Mouse (Mus musculus) left cerebral cortex, postnatal 4 days (tissue): ENCODE results near the gene Pak6. TPM values are rescaled to one million over a fixed set of nuclear protein-coding genes. Genes with fewer than 3 reads are reported as not detected.
A peak's percentile ranks its signal among the peaks of the same experiment; 100 is the strongest.

Source experiments
- DNase-seq: peaks from one replicate; pipeline ENCODE4 v3.0.0-alpha.2; 2022
- intact Hi-C: fragments of 180-260 bp; cut with DNase I; formaldehyde crosslinking; loops from one replicate; pipeline ENCODE4 v1.15.1; 2025
- total RNA-seq, 2 experiments: library from RNA; stranded (reverse); gene quantifications; 2 replicates each; pipeline ENCODE4 v1.2.3; 2021

The Pak6 gene
- total RNA-seq, 2 experiments from 2014 or later = 142 to 154 TPM

- DNase-seq = no peak
- intact Hi-C loops = no loop called here
Measured at GRCm38 (mm10) chr2:118723693-118724486, 60.8 kb downstream of the Pak6 start.

- no peak for DNase-seq
- intact Hi-C loops = no loop called here
Measured at GRCm38 (mm10) chr2:118725511-118725910, 62.4 kb downstream of the Pak6 start.

GRCm38 (mm10) chr2:118726873-118727272 is 63.8 kb downstream of the Pak6 start:
- DNase-seq = no peak
- intact Hi-C loops = no loop called here

- intact Hi-C loops = no loop called here
- DNase-seq = no peak
Measured at GRCm38 (mm10) chr2:118727911-118728310, 64.8 kb downstream of the Pak6 start.

GRCm38 (mm10) chr2:118728337-118728736 is 65.2 kb downstream of the Pak6 start, which contains the start of gene Plcb2:
Gene Plcb2 (minus strand): TSS chr2:118728438.
- intact Hi-C loops = no loop called here

GRCm38 (mm10) chr2:118729194-118729593 is 66.1 kb downstream of the Pak6 start:
- intact Hi-C loops = no loop called here

More at GRCm38 (mm10) chr2:118728337-118728736, 65.2 kb downstream of the Pak6 start, which contains the start of gene Plcb2:
- DNase-seq = no peak

GRCm38 (mm10) chr2:118729816-118730621 is 66.9 kb downstream of the Pak6 start:
- intact Hi-C loops = no loop called here
- DNase-seq = no peak

More at GRCm38 (mm10) chr2:118729194-118729593, 66.1 kb downstream of the Pak6 start:
- no peak for DNase-seq

- intact Hi-C loops = no loop called here
- DNase-seq = peak; percentile 59
Measured at GRCm38 (mm10) chr2:118730622-118730915, 67.5 kb downstream of the Pak6 start.

GRCm38 (mm10) chr2:118731981-118732380 is 68.9 kb downstream of the Pak6 start:
- intact Hi-C loops = no loop called here
- DNase-seq = no peak

- DNase-seq = peak; percentile 34
- intact Hi-C loops = no loop called here
Measured at GRCm38 (mm10) chr2:118733341-118733740, 70.2 kb downstream of the Pak6 start.

GRCm38 (mm10) chr2:118740341-118740740 is 77.2 kb downstream of the Pak6 start:
- intact Hi-C loops = loop anchor here (10.0 kb wide), 1 partner anchor 144 kb away; no protein-coding TSS in a partner anchor

GRCm38 (mm10) chr2:118741183-118741582 is 78.1 kb downstream of the Pak6 start:
- intact Hi-C loops = loop anchor here (10.0 kb wide), 1 partner anchor 144 kb away; no protein-coding TSS in a partner anchor
- DNase-seq = no peak

More at GRCm38 (mm10) chr2:118740341-118740740, 77.2 kb downstream of the Pak6 start:
- no peak for DNase-seq

GRCm38 (mm10) chr2:118743261-118743943 is 80.3 kb downstream of the Pak6 start:
- intact Hi-C loops = loop anchor here (10.0 kb wide), 1 partner anchor 141 kb away; no protein-coding TSS in a partner anchor
- no peak for DNase-seq

- intact Hi-C loops = loop anchor here (5.0 to 10.0 kb wide), 2 partner anchors 42 to 140 kb away; partner anchors contain the start of gene Ankrd63
- no peak for DNase-seq
Measured at GRCm38 (mm10) chr2:118744621-118745020, 81.5 kb downstream of the Pak6 start.

GRCm38 (mm10) chr2:118745232-118745884 is 82.3 kb downstream of the Pak6 start, which contains the start of gene Inafm2:
Gene Inafm2 (plus strand): TSS chr2:118745758.
- intact Hi-C loops = loop anchor here (5.0 to 10.0 kb wide), 2 partner anchors 43 to 139 kb away; partner anchors contain the start of gene Ankrd63
- DNase-seq = peak; percentile 92

- intact Hi-C loops = loop anchor here (5.0 to 10.0 kb wide), 2 partner anchors 44 to 139 kb away; partner anchors contain the start of gene Ankrd63
- peak; percentile 44 for DNase-seq
Measured at GRCm38 (mm10) chr2:118745915-118746901, 83.1 kb downstream of the Pak6 start.

- DNase-seq = peak; percentile 60
- intact Hi-C loops = loop anchor here (5.0 to 10.0 kb wide), 2 partner anchors 45 to 137 kb away; partner anchors contain the start of gene Ankrd63
Measured at GRCm38 (mm10) chr2:118747301-118747960, 84.3 kb downstream of the Pak6 start.
